Mouse (Mus musculus) MEL (cell line): ENCODE measurements around the gene Wnt3. TPM values are rescaled to one million over a fixed set of nuclear protein-coding genes. Genes with fewer than 3 reads are reported as not detected.

Experiments
- DNase-seq: peaks from one replicate; pipeline ENCODE4 v3.0.0; 2011; ENCODE audit warnings: low read depth, low spot score
- H3K27ac ChIP-seq: 2 replicates; pipeline ENCODE4 v1.5.1; 2012; ENCODE audit warnings: low read depth, mild to moderate bottlenecking, control low read depth, low read length, moderate library complexity; ENCODE audit not compliant: control insufficient read depth
- H3K27me3 ChIP-seq, 2 experiments: fragments of 150-350 bp in 1 of 2; sonication (generic) in 1 of 2; 2 replicates each; pipeline ENCODE4 v1.6.1; 2012; ENCODE audit warnings: low read length in 2 of 2, mild to moderate bottlenecking in 2 of 2, improper control_type of control experiment in 1 of 2, moderate library complexity in 1 of 2; ENCODE audit not compliant: insufficient read depth in 2 of 2, control insufficient read depth in 1 of 2
- H3K36me3 ChIP-seq, 2 experiments: 2 replicates each; pipeline ENCODE4 v1.6.1; 2012 to 2014; ENCODE audit warnings: low read length in 2 of 2, improper control_type of control experiment in 1 of 2, inconsistent platforms in 1 of 2, mild to moderate bottlenecking in 1 of 2; ENCODE audit not compliant: insufficient read depth in 2 of 2, control insufficient read depth in 1 of 2
- H3K4me1 ChIP-seq, 2 experiments: fragments of 150-350 bp in 1 of 2; sonication (generic) in 1 of 2; 2 replicates each; pipeline ENCODE4 v1.6.1; 2012; ENCODE audit warnings: low read length in 2 of 2, improper control_type of control experiment in 1 of 2, mild to moderate bottlenecking in 1 of 2; ENCODE audit not compliant: insufficient read depth in 2 of 2, control insufficient read depth in 1 of 2
- H3K4me3 ChIP-seq, 2 experiments: fragments of 150-350 bp in 1 of 2; sonication (generic) in 1 of 2; 2 replicates each; pipeline ENCODE4 v1.5.1; 2012; ENCODE audit warnings: low read depth in 2 of 2, low read length in 2 of 2, mild to moderate bottlenecking in 2 of 2, moderate library complexity in 2 of 2, control low read depth in 1 of 2, improper control_type of control experiment in 1 of 2; ENCODE audit not compliant: control insufficient read depth in 1 of 2, insufficient read depth in 1 of 2
- H3K79me2 ChIP-seq: 2 replicates; pipeline ENCODE4 v1.6.1; 2012; ENCODE audit warnings: mild to moderate bottlenecking, low read length, moderate library complexity; ENCODE audit not compliant: control insufficient read depth, poor library complexity, insufficient read depth
- H3K9ac ChIP-seq: 2 replicates; pipeline ENCODE4 v1.6.1; 2012; ENCODE audit warnings: low read depth, mild to moderate bottlenecking, control low read depth, low read length, moderate library complexity; ENCODE audit not compliant: control insufficient read depth, poor library complexity, severe bottlenecking
- H3K9me3 ChIP-seq: fragments of 150-350 bp; sonication (generic); replicated peaks from 2 replicates; pipeline ENCODE4 v1.6.1; 2012; ENCODE audit warnings: mild to moderate bottlenecking, low read length, improper control_type of control experiment, moderate library complexity; ENCODE audit not compliant: insufficient read depth
- BHLHE40 ChIP-seq: IDR thresholded peaks from 2 replicates; pipeline ENCODE4 v1.6.1; 2012; ENCODE audit warnings: low read depth, mild to moderate bottlenecking, inconsistent platforms, low read length, improper control_type of control experiment, borderline replicate concordance
- CHD1 ChIP-seq: IDR thresholded peaks from 2 replicates; pipeline ENCODE4 v1.6.1; 2012; ENCODE audit warnings: low read depth, mild to moderate bottlenecking, inconsistent platforms, low read length, improper control_type of control experiment
- EP300 ChIP-seq, 2 experiments: IDR thresholded peaks; 2 replicates each; pipeline ENCODE4 v1.6.1; 2011; ENCODE audit warnings: improper control_type of control experiment in 2 of 2, low read length in 2 of 2, low read depth in 1 of 2, mild to moderate bottlenecking in 1 of 2
- GABPA ChIP-seq: IDR thresholded peaks from 2 replicates; pipeline ENCODE4 v1.6.1; 2012; ENCODE audit warnings: low read depth, mild to moderate bottlenecking, inconsistent platforms, low read length, improper control_type of control experiment, moderate library complexity
- GATA1 ChIP-seq: IDR thresholded peaks from 2 replicates; pipeline ENCODE4 v1.6.1; 2011; ENCODE audit warnings: low read depth, low read length, improper control_type of control experiment
- MAFK ChIP-seq: IDR thresholded peaks from 2 replicates; pipeline ENCODE4 v1.6.1; 2011; ENCODE audit warnings: low read depth, mild to moderate bottlenecking, low read length, improper control_type of control experiment, borderline replicate concordance
- MAX ChIP-seq: IDR thresholded peaks from 2 replicates; pipeline ENCODE4 v1.6.1; 2011; ENCODE audit warnings: low read length, improper control_type of control experiment
- MAZ ChIP-seq: IDR thresholded peaks from 2 replicates; pipeline ENCODE4 v1.6.1; 2012; ENCODE audit warnings: low read depth, mild to moderate bottlenecking, inconsistent platforms, low read length, improper control_type of control experiment
- MXI1 ChIP-seq: IDR thresholded peaks from 2 replicates; pipeline ENCODE4 v1.6.1; 2011; ENCODE audit warnings: mild to moderate bottlenecking, low read depth, low read length, improper control_type of control experiment
- MYC ChIP-seq: IDR thresholded peaks from 2 replicates; pipeline ENCODE4 v1.6.1; 2011; ENCODE audit warnings: low read depth, mild to moderate bottlenecking, low read length, improper control_type of control experiment, moderate library complexity
- NELFE ChIP-seq: IDR thresholded peaks from 2 replicates; pipeline ENCODE4 v1.6.1; 2011; ENCODE audit warnings: low read depth, low read length, improper control_type of control experiment
- NRF1 ChIP-seq: IDR thresholded peaks from 2 replicates; pipeline ENCODE4 v1.6.1; 2014; ENCODE audit warnings: low read depth, mild to moderate bottlenecking, inconsistent platforms, low read length, improper control_type of control experiment, moderate library complexity; ENCODE audit not compliant: poor library complexity, insufficient read depth, severe bottlenecking
- POLR2A ChIP-seq, 2 experiments: IDR thresholded peaks; 2 replicates each; pipeline ENCODE4 v1.6.1; 2011 to 2012; ENCODE audit warnings: low read length in 2 of 2, mild to moderate bottlenecking in 2 of 2, control low read depth in 1 of 2, improper control_type of control experiment in 1 of 2, low read depth in 1 of 2, moderate library complexity in 1 of 2; ENCODE audit not compliant: control insufficient read depth in 1 of 2, insufficient read depth in 1 of 2, poor library complexity in 1 of 2
- RAD21 ChIP-seq: IDR thresholded peaks from 2 replicates; pipeline ENCODE4 v1.6.1; 2011; ENCODE audit warnings: mild to moderate bottlenecking, low read depth, low read length, improper control_type of control experiment
- SIN3A ChIP-seq: IDR thresholded peaks from 2 replicates; pipeline ENCODE4 v1.6.1; 2012; ENCODE audit warnings: low read length, improper control_type of control experiment, inconsistent platforms
- SMC3 ChIP-seq: IDR thresholded peaks from 2 replicates; pipeline ENCODE4 v1.6.1; 2011; ENCODE audit warnings: low read depth, low read length, improper control_type of control experiment
- TAL1 ChIP-seq: IDR thresholded peaks from 2 replicates; pipeline ENCODE4 v1.6.1; 2012; ENCODE audit warnings: mild to moderate bottlenecking, inconsistent platforms, low read length, moderate library complexity, mixed read lengths
- TBP ChIP-seq: IDR thresholded peaks from 2 replicates; pipeline ENCODE4 v1.8.0; 2011; ENCODE audit warnings: low read depth, low read length, improper control_type of control experiment
- TCF12 ChIP-seq: IDR thresholded peaks from 2 replicates; pipeline ENCODE4 v1.6.1; 2014; ENCODE audit warnings: low read depth, mild to moderate bottlenecking, inconsistent platforms, low read length, improper control_type of control experiment, moderate library complexity
- USF2 ChIP-seq, 2 experiments: IDR thresholded peaks; 2 replicates each; pipeline ENCODE4 v1.6.1; 2011 to 2012; ENCODE audit warnings: improper control_type of control experiment in 2 of 2, low read length in 2 of 2, borderline replicate concordance in 1 of 2, inconsistent platforms in 1 of 2, low read depth in 1 of 2, mild to moderate bottlenecking in 1 of 2; ENCODE audit not compliant: insufficient read depth in 1 of 2
- ZKSCAN1 ChIP-seq: IDR thresholded peaks from 2 replicates; pipeline ENCODE4 v1.6.1; 2012; ENCODE audit warnings: low read depth, mild to moderate bottlenecking, inconsistent platforms, low read length, improper control_type of control experiment, moderate library complexity
- ZNF384 ChIP-seq: IDR thresholded peaks from 2 replicates; pipeline ENCODE4 v1.6.1; 2012; ENCODE audit warnings: low read depth, mild to moderate bottlenecking, inconsistent platforms, low read length, improper control_type of control experiment
- polyA plus RNA-seq, 2 experiments: library from polyadenylated mRNA; stranded (reverse) in 1 of 2; unstranded in 1 of 2; fragments of >175 nt in 1 of 2; fragments of >200 nt in 1 of 2; gene quantifications; 2 replicates each; pipeline versions ENCODE4 v1.2.1 to v1.2.4; 2012; ENCODE audit warnings: low replicate concordance in 2 of 2, low read depth in 1 of 2; ENCODE audit not compliant: insufficient read length in 2 of 2, insufficient read depth in 1 of 2, missing spikeins in 1 of 2
- total RNA-seq: library from RNA; depleted of rRNA; stranded (reverse); fragments of 300-350 nt; gene quantifications from 2 replicates; pipeline ENCODE4 v1.2.3, GENCODE M21; 2012

The Wnt3 gene
- total and polyA plus RNA-seq, 3 experiments = not detected

- Histone ChIP-seq H3K9me3 (no peaks in the 10 kb centered on the region), H3K9ac (no peak overlapping the region), H3K27ac (no peak overlapping the region), H3K79me2 (no peaks in the 10 kb centered on the region), H3K4me1 (no peaks in the 10 kb centered on the region), H3K27me3 (no peaks in the 10 kb centered on the region), H3K4me3 (no peak overlapping the region), H3K36me3 (no peaks in the 10 kb centered on the region)
- TF ChIP-seq MAFK = no peak
- no peak for TF ChIP-seq TCF12
- TF ChIP-seq MAZ = no peak
- no peak for TF ChIP-seq EP300 (IDR thresholded peaks at IDR 0.05; ENCODE audit: low read depth in 1 of 2, low read length in 2 of 2)
- TF ChIP-seq MYC = no peak
- TF ChIP-seq MAX = no peak
- no peak for TF ChIP-seq BHLHE40
- TF ChIP-seq SMC3 = no peak
- no peak for TF ChIP-seq NRF1
- TF ChIP-seq USF2 (IDR thresholded peaks at IDR 0.05; ENCODE audit: borderline replicate concordance in 1 of 2, insufficient read depth in 1 of 2, low read depth in 1 of 2, low read length in 2 of 2) = no peak
- TF ChIP-seq RAD21 = no peak
- TF ChIP-seq MXI1 = no peak
- TF ChIP-seq NELFE = no peak
- no peak for TF ChIP-seq GABPA
- TF ChIP-seq GATA1 = no peak
- no peak for TF ChIP-seq SIN3A
- no peak for TF ChIP-seq CHD1
- no peak for TF ChIP-seq TBP
- no peak for TF ChIP-seq ZKSCAN1
- no peak for DNase-seq
Measured at GRCm38 (mm10) chr11:103732306-103732705, 41.6 kb upstream of the Wnt3 start.

- no peak overlapping the region for H3K9ac ChIP-seq
- no peaks in the 10 kb centered on the region for H3K27me3 ChIP-seq
- H3K4me3 ChIP-seq = no peak overlapping the region
- TF ChIP-seq ZNF384 (no peak), RAD21 (no peak), TAL1 (no peak), GABPA (no peak), EP300 (IDR thresholded peaks at IDR 0.05; ENCODE audit: low read depth in 1 of 2, low read length in 2 of 2) (no peak), NELFE (no peak), BHLHE40 (no peak), POLR2A (IDR thresholded peaks at IDR 0.05; ENCODE audit: control insufficient read depth in 1 of 2, insufficient read depth in 1 of 2, low read depth in 1 of 2, low read length in 2 of 2, poor library complexity in 1 of 2) (no peak)
- H3K79me2 ChIP-seq = no peaks in the 10 kb centered on the region
- no peaks in the 10 kb centered on the region for H3K36me3 ChIP-seq
- no peaks in the 10 kb centered on the region for H3K4me1 ChIP-seq
- H3K27ac ChIP-seq = no peak overlapping the region
- H3K9me3 ChIP-seq = no peaks in the 10 kb centered on the region
- no peak for DNase-seq
Measured at GRCm38 (mm10) chr11:103733069-103733468, 40.9 kb upstream of the Wnt3 start.
